Mouse (Mus musculus) neural tube, embryonic 10.5 days (tissue): ENCODE results near the gene Adamts7.

Experiments
- DNase-seq: peaks from one replicate; pipeline ENCODE4 v3.0.0-alpha.2; 2017; ENCODE audit warnings: low spot score; ENCODE audit errors: extremely low spot score

Adamts7 gene

GRCm38 (mm10) chr9:90162926-90163748 is at the start of gene Adamts7:
Adamts7 (plus strand) TSS chr9:90163069.
- peak; percentile 81 for DNase-seq

DNA sequence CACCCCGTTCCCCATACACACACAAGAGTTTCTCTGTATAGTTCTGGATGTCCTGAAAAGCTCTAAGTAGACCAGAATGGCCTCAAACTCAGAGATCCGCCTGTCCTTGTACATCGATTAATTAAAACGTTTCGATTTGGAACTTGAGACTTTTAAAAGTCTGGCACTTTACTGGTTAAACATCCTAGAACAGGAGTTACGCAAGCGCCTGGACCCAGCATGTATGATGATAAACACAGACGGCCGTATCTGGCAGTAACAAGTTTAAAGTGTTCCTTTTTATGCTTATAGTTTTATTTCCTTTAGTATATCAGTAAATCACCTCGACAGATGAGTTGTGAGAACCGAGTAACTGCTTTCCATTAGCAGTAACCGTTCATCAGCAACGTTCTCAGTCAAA is 49.7 kb upstream of the Adamts7 start:
- DNase-seq, result no peak

GRCm38 (mm10) chr9:90113651-90114566 is 49.0 kb upstream of the Adamts7 start:
- peak; percentile 89 for DNase-seq

DNA sequence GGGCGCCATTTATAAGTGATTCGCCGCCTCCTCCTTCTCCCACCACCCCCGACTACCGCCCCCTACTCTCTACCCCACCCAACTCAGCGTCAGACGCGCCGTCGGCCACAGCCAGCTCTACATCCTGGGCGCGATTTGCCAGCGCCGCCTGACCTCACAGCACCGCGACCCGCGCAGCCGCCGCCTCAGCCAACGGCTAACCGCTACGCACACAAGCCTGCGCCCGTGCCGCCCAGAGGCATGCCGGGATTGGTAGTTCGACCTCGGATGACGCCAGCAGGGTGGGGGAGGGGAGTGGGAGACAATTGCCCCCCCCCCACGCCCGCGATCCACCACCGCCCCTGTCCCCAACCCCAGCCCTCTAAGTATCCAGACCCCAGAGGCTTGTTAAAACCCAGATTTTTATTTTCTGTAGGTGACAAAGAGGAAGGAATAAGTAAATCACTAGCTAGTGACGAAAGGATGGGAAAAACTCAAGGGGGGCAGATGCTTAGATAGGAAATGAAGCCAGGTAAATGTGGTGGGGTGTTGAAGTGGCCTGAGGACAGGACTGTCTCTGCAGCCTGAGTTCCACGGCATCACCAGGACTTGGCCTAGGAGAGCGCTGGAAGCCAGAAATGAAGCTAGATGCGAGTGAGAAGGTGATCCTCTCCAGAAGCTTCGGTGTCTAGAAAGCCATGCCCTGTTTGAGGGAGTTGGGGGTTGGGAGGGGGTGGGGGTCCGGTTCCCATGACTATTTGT is 48.1 kb upstream of the Adamts7 start, which contains the start of gene Morf4l1:
Gene Morf4l1 (minus strand): TSS at position 208 of the 741 bp plus-strand sequence.
- DNase-seq, result peak; percentile 97

DNA sequence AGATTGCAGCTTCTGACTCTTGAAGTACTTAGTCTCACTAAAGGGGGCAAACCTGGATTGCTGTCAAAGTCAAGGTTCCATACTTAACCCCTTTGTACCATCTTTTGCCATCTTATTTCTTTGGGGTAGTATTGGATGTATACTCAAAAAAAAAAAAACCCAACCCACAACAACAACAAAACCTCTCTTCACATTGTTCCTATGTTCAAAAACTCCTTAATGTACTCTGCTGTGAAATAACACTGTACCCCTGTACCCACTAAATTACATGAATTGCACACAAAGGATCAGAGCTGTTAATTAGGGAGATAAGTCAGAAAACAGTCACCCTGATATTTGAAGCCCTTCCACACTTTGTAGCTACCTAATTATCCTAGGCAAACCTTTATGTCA is 47.6 kb upstream of the Adamts7 start:
- DNase-seq, result no peak

DNA sequence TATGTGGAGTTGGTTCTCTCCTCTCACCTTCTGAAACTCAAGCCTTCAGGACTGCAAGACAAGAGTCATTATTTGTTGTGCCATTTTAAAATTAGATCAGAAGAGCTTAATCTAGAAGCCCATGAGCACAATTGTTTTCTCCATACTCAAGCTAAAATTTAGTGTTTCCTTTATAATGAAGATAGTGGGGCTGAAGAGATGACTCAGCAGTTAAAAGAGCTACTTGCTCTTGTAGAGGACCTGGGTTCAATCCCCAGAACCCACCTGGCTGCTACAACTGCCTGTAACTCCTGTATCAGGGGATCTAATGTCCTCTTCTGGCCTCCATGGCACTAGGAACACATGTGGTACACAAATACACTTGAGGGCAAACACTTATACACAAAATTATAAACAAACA is 45.6 kb upstream of the Adamts7 start:
- no peak for DNase-seq

DNA sequence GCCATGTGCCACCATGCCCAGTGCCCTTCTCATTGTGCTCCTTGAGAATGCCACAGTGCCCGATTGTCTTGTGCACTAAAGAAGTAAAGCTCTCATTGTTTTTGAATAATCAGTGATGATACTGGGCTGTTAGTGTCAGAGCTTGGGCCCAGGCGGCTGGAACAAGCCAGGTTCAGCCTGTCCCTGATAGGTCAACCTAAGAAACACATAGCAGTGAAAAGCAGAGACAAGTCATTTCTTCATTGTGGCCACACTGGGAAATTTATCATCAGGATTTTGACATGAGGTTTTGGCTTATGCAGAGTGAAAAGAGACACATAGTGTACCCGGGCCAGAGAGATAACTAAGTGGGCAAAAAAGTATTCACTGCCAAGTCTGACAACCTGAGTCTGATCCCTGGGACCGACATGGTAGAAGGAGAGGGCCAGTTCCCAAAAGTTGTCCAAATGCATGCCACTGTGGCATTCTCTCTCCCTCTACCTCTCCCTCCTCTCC is 40.6 kb upstream of the Adamts7 start:
- no peak for DNase-seq

GRCm38 (mm10) chr9:90124156-90124872 is 38.6 kb upstream of the Adamts7 start:
- no peak for DNase-seq

DNA sequence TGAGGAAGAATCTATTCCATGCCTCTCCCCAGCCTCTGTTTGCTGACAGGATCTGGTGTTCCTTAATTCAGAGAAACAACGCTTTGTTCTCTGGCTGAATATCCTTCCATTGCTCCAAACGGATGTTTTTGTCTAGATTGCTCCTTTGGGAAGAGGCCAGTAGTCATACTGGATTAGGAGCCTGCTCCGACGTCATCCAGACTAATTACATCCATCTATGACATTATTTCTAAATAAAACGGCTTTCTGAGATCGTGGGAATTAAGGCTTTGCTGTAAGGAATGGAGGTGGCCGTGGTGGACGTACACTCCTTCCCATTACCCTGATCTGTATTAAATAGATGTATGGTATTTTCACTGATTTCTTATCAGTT is 38.0 kb upstream of the Adamts7 start:
- no peak for DNase-seq

DNA sequence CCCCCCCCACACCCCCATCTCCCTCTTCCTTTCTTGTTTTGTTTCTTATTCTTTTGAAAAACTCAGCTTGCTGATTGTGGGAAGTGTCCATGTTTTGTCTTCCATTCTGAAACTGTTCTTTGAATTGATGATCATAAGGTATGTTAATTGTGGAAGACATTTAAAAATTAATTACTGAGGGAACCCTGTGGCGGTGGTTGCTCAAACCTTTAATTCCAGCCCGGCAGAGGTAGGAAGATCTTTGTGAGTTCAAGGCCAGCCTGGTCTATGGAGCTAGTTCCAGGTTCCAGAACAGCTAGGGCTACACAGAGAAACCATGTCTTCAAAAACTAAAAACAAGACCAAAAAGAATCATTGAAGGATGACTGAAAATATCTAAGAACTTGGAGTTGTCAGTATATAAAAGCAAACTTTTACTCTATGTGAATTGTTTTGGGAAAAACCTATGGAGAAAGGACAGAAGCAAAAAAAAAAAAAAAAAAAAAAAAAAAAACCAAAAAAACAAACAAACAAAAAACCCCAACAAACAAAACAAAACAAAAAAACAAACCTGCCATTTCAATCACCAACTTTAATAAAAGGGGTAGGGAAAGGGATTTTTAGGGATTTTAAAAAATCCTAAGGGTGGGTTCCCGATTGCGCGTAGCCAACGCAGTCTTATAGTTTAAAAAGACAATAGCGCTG is 37.3 kb upstream of the Adamts7 start:
- DNase-seq, result no peak

DNA sequence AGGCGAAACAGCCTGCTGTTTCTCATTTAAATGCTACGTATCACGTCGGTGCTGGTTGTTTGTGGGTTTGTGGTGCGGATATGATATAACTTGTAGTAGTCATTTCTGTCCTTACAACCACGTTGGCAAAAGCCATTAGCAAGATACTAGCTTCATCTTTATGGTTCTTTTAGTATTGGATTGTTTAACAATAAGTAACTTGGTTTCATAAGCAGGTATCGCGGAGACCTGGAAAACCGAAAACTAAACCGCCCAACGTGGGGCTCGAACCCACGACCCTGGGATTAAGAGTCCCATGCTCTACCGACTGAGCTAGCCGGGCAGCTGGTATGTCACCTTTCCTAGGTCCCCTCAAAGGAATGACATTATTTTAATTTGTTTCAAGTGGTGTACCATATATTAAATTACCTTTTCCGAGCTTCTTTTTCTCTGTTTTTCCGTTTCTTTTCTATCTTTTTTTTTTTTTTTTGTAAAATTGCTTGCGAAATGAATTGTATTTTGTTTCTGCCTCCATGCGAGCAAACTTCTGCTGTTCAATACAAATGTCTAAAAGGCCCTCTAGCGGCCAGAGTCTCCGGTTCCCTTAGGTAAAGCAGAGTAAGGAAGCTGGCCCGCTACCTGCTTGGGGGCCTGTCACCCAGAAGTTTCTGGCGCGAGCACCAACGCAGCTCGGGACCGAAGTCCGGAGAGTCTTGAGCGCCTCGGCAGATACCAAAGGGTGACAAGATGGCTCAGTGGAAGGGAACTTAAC is 36.4 kb upstream of the Adamts7 start:
- peak; percentile 68 for DNase-seq

DNA sequence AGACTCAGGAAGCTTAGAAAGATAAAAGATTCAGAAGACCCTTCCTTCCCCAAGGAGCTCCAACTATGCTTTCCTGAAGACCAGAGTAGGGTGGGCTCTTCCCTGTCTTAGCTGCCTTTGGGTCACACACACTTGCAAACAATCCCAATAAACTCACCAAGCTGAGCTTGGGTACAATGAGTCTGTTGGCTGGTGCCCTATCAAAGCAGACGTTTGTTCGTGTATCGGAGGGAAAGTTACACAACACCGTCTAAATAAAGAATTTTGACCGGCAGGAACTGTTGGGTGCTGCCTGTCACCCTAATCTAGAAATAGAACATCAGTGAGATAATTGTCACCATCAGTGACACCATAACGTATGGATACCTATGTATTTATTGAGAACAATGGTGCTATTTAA is 35.7 kb upstream of the Adamts7 start:
- no peak for DNase-seq

- no peak for DNase-seq
Measured at GRCm38 (mm10) chr9:90128636-90129201, 34.1 kb upstream of the Adamts7 start.

DNA sequence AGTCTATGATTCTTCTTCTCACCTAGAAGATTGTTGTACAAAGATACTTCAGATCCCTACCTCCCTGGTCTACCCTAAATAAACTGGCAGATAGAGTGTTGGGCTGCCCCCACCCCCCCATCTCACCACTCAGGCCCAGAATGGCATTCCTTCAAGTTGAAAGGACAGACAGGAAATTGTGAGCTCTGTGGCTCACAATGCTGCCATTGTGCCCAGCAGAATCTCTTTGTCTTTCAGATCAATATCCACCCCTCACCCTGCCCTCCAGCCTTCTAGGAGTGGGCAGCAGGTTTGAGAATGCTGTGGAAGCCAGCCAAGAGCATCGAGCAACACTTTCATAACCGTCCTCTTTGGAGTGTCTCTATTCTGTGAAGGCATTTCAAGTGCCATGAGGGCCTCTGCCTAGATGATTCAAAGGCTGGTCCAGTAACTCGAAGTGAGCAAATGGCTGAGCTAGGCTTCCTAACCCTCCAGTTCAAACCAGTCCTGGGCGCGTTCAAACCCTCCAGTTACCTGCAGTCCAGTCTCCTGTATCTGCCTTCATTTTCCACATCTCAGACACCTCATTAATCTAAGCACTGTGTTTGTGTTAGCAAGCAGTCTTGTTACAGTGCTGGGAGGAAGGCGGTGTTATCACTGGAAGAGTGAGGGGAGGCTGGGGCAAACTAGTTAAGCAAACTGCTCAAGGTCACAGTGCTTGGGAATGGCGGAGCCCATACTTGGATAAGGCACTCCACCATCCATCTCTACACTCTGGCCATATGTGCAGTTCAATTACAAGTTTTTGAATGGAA is 29.1 kb upstream of the Adamts7 start:
- DNase-seq, result no peak

- DNase-seq, result no peak
Measured at GRCm38 (mm10) chr9:90135466-90135865, 27.4 kb upstream of the Adamts7 start.

DNA sequence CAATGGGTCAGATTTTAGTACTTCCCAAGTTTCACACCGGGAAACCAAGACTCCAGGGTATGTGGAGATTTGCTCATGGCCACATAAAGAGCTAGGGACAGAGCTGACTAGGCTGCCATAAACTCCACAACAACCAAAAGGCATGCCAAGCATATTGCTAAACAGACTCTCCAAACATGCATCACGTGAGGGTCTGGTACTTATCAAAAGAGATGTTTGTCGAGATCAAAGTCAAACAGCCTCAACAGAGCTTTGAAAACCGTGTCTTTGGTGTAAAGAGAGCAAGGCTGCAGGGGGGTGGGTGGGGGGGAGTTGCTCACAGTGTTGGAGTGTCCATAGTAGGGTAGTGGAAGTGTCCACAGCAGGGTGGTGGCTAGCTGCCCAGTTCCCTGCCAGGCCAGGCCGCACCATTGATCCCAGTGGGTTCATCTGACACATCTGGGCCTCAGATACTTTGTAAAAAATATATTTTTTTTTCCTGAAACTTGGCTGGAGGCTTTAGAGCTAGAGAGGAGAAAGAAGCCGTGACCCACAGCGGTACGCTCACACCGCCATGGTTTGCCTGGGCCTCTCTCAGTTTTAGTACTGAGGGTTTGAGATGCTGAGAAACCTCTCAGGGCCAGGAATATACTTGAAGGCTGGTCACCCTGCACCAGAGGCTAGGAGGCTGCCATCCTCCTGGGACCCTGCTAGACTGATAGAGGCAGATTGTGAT is 26.7 kb upstream of the Adamts7 start:
- DNase-seq, result no peak

GRCm38 (mm10) chr9:90136678-90136965 is 26.2 kb upstream of the Adamts7 start:
- DNase-seq, result no peak

DNA sequence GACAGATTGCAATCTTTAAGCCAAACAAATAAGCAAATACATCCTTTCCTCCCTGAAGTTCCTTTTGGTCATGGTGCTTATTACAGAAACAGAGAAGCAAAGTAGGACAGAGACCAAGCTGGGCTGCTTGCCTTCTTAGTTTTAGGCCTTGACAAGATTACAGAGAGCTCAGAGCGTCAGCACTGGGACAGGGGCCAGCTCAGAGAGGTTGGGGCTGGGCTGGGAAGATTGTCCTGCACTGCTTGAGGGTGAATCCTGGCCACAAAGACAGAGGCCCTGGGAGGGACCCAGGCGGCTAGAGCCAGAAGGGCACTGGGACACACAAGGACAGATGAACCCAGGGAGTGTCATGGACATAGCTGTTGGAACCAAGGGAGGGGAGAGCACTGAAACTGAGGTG is 17.1 kb upstream of the Adamts7 start:
- no peak for DNase-seq
